Mouse (Mus musculus): ENCODE data around the gene C130032M10Rik. TPM values are rescaled to one million over a fixed set of nuclear protein-coding genes. Genes with fewer than 3 reads are reported as not detected.

Gene C130032M10Rik
- total RNA-seq, 1 experiment = 1.8 TPM

DNA sequence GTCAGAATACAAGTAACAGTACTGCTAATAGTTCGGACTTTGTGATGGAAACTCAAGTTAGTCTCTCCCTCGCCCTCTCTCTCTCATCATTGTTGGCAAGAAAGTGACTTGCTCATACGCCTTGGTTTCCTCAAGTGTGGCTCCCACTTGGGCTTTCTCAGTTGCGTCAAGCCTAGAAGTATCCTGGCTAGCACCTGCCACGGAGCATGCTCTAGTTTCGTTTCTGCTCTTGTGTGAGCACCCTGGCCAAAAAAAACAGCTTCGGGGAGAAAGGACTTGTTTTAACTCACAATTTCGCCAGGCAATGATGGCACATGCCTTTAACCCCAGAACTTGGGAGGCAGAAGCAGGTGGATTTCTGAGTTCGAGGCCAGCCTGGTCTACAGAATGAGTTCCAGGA is 38.5 kb upstream of the C130032M10Rik start:
- Histone ChIP-seq H3K27ac (ENCODE audit: insufficient read depth, low read depth, low read length, poor library complexity, severe bottlenecking) (no peak overlapping the region), H3K4me1 (ENCODE audit: control insufficient read depth in 2 of 2, insufficient read depth in 2 of 2, low read length in 2 of 2, poor library complexity in 1 of 2) (peaks cover 0 to 3% of the 10 kb centered on the region in 2 experiments; a peak in 1 of 4 replicates), H3K9me3 (ENCODE audit: control insufficient read depth, insufficient read depth, low read depth, low read length) (no peaks in the 10 kb centered on the region), H3K4me3 (ENCODE audit: insufficient read depth in 1 of 2, low read depth in 1 of 2, low read length in 2 of 2, poor library complexity in 1 of 2, severe bottlenecking in 1 of 2) (no peak overlapping the region), H3K9ac (ENCODE audit: insufficient read depth, low read depth, low read length, poor library complexity, severe bottlenecking) (no peak overlapping the region), H3K36me3 (ENCODE audit: control insufficient read depth, insufficient read depth, low read length, poor library complexity, severe bottlenecking) (peaks cover 2% of the 10 kb centered on the region; the same call in 1 of the 2 replicates)
- in situ Hi-C loops (cut with MboI; ENCODE audit: low sequenced_read_pairs in 2 of 2, unreplicated experiment in 2 of 2) = loop anchor here in 1 of 2 experiments (25.0 kb wide), 1 partner anchor 165 kb away; no protein-coding TSS in a partner anchor
- no peak for DNase-seq (ENCODE audit: low read depth, low spot score)
- no peak for TF ChIP-seq ZC3H11A (IDR thresholded peaks at IDR 0.05; ENCODE audit: borderline replicate concordance, low read depth, low read length)

DNA sequence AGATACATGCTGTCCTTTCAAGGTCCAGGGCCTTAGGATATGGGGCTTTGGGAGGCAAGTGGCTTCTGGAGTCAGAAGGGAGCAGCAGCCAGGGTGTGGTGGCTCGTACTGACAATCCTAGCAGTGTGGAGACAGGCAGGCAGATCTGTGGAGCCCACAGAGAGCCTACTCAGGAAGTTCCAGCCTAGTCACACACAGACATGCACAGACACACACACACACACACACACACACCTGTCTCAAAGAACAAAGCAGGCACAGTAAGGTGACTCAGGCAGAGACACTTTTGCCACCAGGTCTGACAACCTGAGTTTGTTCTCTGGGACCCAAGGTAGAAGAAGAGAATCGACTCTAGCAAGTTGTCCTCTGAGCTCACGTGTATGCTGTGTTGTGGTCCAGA is 34.6 kb upstream of the C130032M10Rik start:
- no peak for DNase-seq (ENCODE audit: low read depth, low spot score)
- Histone ChIP-seq H3K27ac (ENCODE audit: insufficient read depth, low read depth, low read length, poor library complexity, severe bottlenecking) (no peak overlapping the region), H3K4me3 (ENCODE audit: insufficient read depth in 1 of 2, low read depth in 1 of 2, low read length in 2 of 2, poor library complexity in 1 of 2, severe bottlenecking in 1 of 2) (no peak overlapping the region), H3K9ac (ENCODE audit: insufficient read depth, low read depth, low read length, poor library complexity, severe bottlenecking) (no peak overlapping the region), H3K9me3 (ENCODE audit: control insufficient read depth, insufficient read depth, low read depth, low read length) (no peaks in the 10 kb centered on the region), H3K4me1 (ENCODE audit: control insufficient read depth in 2 of 2, insufficient read depth in 2 of 2, low read length in 2 of 2, poor library complexity in 1 of 2) (peaks cover 0 to 11% of the 10 kb centered on the region in 2 experiments; a peak in 1 of 4 replicates), H3K36me3 (ENCODE audit: control insufficient read depth, insufficient read depth, low read length, poor library complexity, severe bottlenecking) (no peaks in the 10 kb centered on the region)
- no peak for TF ChIP-seq CHD2 (IDR thresholded peaks at IDR 0.05; ENCODE audit: low read depth, low read length)
- TF ChIP-seq ZNF384 (IDR thresholded peaks at IDR 0.05; ENCODE audit: low read depth, low read length) = no peak
- no peak for TF ChIP-seq ZC3H11A (IDR thresholded peaks at IDR 0.05; ENCODE audit: borderline replicate concordance, low read depth, low read length)
- TF ChIP-seq MAFK (IDR thresholded peaks at IDR 0.05; ENCODE audit: insufficient read depth, low read depth, low read length) = no peak
- TF ChIP-seq HCFC1 (IDR thresholded peaks at IDR 0.05; ENCODE audit: borderline replicate concordance, insufficient read depth, low read length) = no peak
- in situ Hi-C loops (cut with MboI; ENCODE audit: low sequenced_read_pairs in 2 of 2, unreplicated experiment in 2 of 2) = loop anchor here in 1 of 2 experiments (25.0 kb wide), 1 partner anchor 169 kb away; no protein-coding TSS in a partner anchor

DNA sequence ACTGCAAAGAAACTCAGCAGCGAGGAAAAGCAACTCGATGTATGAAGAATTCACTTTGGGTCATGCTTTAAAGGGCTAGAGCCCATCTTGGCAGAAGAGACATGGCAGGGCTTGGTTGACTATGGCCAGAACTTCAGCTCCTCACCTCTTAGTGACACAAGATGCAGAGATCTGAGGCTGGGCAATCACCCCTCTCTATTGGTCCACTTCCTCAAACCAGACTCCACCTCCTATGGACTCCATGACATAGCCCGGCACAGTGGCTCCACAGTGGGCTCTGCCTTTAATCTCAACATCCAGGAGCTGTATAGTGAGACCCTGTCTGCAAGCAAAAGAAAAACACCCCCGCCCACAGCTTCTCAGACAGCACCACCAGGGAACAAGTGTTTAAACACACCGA is 30.7 kb upstream of the C130032M10Rik start:
- no peak for DNase-seq (ENCODE audit: low read depth, low spot score)
- Histone ChIP-seq H3K4me3 (ENCODE audit: insufficient read depth in 1 of 2, low read depth in 1 of 2, low read length in 2 of 2, poor library complexity in 1 of 2, severe bottlenecking in 1 of 2) (peak overlapping the region in 1 of 2 experiments; percentile 35; a peak in 2 of 4 replicates), H3K9ac (ENCODE audit: insufficient read depth, low read depth, low read length, poor library complexity, severe bottlenecking) (0 out of 2 replicates have a peak overlapping the region, but pooled peaks have one; percentile 4), H3K9me3 (ENCODE audit: control insufficient read depth, insufficient read depth, low read depth, low read length) (no peaks in the 10 kb centered on the region), H3K4me1 (ENCODE audit: control insufficient read depth in 2 of 2, insufficient read depth in 2 of 2, low read length in 2 of 2, poor library complexity in 1 of 2) (peaks cover 5 to 21% of the 10 kb centered on the region in 2 experiments), H3K27ac (ENCODE audit: insufficient read depth, low read depth, low read length, poor library complexity, severe bottlenecking) (no peak overlapping the region), H3K36me3 (ENCODE audit: control insufficient read depth, insufficient read depth, low read length, poor library complexity, severe bottlenecking) (no peaks in the 10 kb centered on the region)
- in situ Hi-C loops (cut with MboI; ENCODE audit: low sequenced_read_pairs in 2 of 2, unreplicated experiment in 2 of 2) = loop anchor here in 1 of 2 experiments (25.0 kb wide), 1 partner anchor 172 kb away; no protein-coding TSS in a partner anchor
- no peak for TF ChIP-seq ZNF384 (IDR thresholded peaks at IDR 0.05; ENCODE audit: low read depth, low read length)
- no peak for TF ChIP-seq HCFC1 (IDR thresholded peaks at IDR 0.05; ENCODE audit: borderline replicate concordance, insufficient read depth, low read length)
- no peak for TF ChIP-seq CHD2 (IDR thresholded peaks at IDR 0.05; ENCODE audit: low read depth, low read length)
- no peak for TF ChIP-seq ZC3H11A (IDR thresholded peaks at IDR 0.05; ENCODE audit: borderline replicate concordance, low read depth, low read length)
- TF ChIP-seq MAFK (IDR thresholded peaks at IDR 0.05; ENCODE audit: insufficient read depth, low read depth, low read length) = no peak

DNA sequence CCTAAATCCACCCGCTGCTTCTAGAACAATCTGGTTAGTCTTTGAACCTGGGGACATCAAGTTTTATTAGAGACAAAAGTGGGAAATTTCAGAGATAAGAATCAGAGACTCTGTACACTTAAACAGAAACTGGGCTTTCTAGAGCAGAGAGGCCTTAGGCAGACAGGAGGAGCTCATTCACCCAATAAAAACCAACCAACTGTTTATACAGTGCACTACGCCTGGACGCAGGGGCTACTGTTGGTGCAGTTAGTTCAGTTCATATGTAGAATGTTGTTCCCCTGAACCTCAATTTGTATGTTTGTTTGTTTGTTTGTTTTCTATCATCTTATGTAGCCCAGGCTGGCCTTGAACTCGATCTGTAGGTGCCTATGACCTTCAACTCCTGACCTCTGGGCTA is 28.7 kb upstream of the C130032M10Rik start:
- Histone ChIP-seq H3K4me3 (ENCODE audit: insufficient read depth in 1 of 2, low read depth in 1 of 2, low read length in 2 of 2, poor library complexity in 1 of 2, severe bottlenecking in 1 of 2) (no peak overlapping the region), H3K9me3 (ENCODE audit: control insufficient read depth, insufficient read depth, low read depth, low read length) (no peaks in the 10 kb centered on the region), H3K27ac (ENCODE audit: insufficient read depth, low read depth, low read length, poor library complexity, severe bottlenecking) (no peak overlapping the region), H3K9ac (ENCODE audit: insufficient read depth, low read depth, low read length, poor library complexity, severe bottlenecking) (no peak overlapping the region), H3K4me1 (ENCODE audit: control insufficient read depth in 2 of 2, insufficient read depth in 2 of 2, low read length in 2 of 2, poor library complexity in 1 of 2) (peaks cover 5 to 21% of the 10 kb centered on the region in 2 experiments), H3K36me3 (ENCODE audit: control insufficient read depth, insufficient read depth, low read length, poor library complexity, severe bottlenecking) (no peaks in the 10 kb centered on the region)
- in situ Hi-C loops (cut with MboI; ENCODE audit: low sequenced_read_pairs in 2 of 2, unreplicated experiment in 2 of 2) = loop anchor here in 1 of 2 experiments (25.0 kb wide), 1 partner anchor 175 kb away; no protein-coding TSS in a partner anchor
- no peak for TF ChIP-seq MAFK (IDR thresholded peaks at IDR 0.05; ENCODE audit: insufficient read depth, low read depth, low read length)
- TF ChIP-seq HCFC1 (IDR thresholded peaks at IDR 0.05; ENCODE audit: borderline replicate concordance, insufficient read depth, low read length) = no peak
- no peak for TF ChIP-seq ZC3H11A (IDR thresholded peaks at IDR 0.05; ENCODE audit: borderline replicate concordance, low read depth, low read length)
- no peak for TF ChIP-seq ZNF384 (IDR thresholded peaks at IDR 0.05; ENCODE audit: low read depth, low read length)
- TF ChIP-seq CHD2 (IDR thresholded peaks at IDR 0.05; ENCODE audit: low read depth, low read length) = no peak
- DNase-seq (ENCODE audit: low read depth, low spot score) = no peak

All from ES-E14 (cell line).